Mouse (Mus musculus): ENCODE data around the gene Dnmbp.
"Not testable (repeated sequence)": the region's sequence is repeated elsewhere in the genome, so short reads cannot be mapped to it uniquely, and the experiment has no call there.

Dnmbp gene

DNA sequence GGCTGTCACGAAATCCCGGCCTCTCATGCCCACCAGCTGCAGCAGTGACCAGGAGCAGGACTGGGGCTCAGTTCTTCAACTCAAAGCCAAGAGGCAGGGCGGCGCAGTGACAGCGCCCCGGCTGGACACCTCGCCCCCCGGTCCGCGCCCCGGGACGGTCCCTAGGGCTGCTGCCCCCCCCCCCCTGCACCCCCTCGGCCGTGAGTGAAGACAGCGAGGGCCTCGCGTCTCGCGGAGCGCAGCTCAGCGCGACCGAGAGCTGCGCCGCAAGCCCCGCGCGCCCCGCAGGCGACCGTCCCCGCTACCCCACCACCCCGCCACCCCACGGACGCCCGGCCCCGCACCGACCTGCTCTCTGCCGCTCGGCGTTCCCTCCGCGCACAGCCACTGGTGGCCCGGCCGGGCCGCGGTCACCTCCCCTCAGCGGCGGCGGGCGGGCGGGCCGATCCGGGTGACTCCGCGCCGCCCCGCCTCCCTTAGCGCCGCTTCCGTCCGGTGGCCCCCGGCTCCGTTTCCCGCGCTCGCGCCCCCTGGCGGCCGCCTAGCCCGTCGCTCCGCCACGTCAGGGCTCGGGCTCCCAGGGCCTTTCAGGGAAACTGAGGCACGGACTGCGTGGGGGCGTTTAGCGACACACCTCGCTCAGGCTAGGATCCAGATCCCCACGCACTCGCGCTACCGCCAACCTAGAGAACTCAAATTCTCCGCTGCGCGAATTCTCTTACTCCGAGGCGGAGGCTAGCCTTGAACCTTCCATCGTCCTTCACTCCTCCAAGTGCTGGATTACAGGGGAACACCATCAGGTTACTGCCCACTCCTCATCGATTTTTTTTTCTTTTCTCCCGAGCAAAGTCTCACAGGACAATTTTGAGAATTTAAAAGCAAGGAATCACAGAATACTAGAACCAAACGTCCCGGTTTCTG is at the start of gene Dnmbp:
TSS of gene Dnmbp (minus strand) at position 423 of the 921 bp plus-strand sequence.
- no peak for DNase-seq (ENCODE audit: low read depth, low spot score)

GRCm38 (mm10) chr19:43986069-43986794 is 46.2 kb upstream of the Dnmbp start, which contains the start of gene Cpn1:
TSS of gene Cpn1 (minus strand) at chr19:43986556.
- no peak for DNase-seq (ENCODE audit: low read depth, low spot score)

- no peak for DNase-seq (ENCODE audit: low read depth, low spot score)
Observed at GRCm38 (mm10) chr19:43981992-43982391, 42.0 kb upstream of the Dnmbp start.

DNA sequence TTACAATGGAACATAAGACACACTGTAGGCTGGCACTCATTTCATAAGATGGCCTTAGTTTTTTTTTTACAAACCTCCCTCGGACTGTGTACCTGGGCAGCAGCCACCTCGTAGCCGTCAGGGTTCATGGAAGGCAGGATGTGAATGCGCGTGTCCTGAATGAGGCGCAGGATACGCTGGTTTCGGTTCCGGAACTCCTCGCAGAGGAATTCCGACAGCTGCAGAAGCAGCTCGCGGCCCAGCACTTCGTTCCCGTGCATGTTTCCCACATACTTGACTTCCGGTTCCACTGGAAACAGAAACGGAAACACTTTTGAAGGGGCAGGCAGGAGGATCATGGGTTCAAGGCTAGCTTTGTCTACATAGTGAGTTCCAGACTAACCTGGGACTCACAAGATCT is 40.7 kb upstream of the Dnmbp start:
- DNase-seq (ENCODE audit: low read depth, low spot score) = no peak

DNA sequence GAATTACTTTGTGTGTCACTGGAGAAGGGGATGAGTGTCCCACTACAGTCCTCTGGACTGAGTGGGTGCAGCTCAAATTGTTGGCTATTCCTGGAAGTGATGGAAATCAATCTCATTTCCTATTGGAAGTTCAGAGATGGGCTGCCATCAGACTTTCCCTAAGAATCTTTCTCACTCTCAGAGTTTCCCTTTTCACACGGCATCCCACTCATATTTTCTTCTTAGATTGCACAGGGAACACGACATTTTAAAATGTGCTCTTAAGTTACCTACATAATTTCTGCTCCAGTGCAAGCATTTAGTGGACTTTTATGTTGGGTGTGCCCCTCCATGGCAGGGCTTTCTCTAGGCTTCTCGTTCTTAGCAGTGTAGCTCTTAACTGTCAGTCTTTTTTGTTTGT is 37.8 kb upstream of the Dnmbp start:
- DNase-seq (ENCODE audit: low read depth, low spot score) = peak; percentile 42

DNA sequence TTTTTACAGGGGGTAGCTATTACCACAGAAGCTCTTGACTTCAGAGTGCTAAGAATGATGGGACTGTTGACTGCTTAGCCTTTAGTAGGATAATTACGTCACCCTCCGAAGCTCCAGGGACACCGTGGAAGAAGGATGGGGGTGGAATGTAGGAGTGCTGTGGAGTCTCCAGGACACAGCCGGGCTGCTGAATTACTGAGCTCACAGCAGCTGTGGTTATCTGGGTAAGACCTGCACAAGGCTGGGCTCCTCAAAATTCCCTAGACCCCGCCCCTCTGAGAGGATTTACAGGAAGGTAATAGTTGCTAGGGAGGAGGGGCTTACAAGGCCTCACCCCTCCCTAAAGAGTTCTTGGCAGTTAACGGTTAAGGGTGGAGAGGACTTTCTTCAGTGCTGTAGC is 36.7 kb upstream of the Dnmbp start:
- no peak for DNase-seq (ENCODE audit: low read depth, low spot score)

GRCm38 (mm10) chr19:43974221-43974620 is 34.2 kb upstream of the Dnmbp start:
- no peak for DNase-seq (ENCODE audit: low read depth, low spot score)

DNA sequence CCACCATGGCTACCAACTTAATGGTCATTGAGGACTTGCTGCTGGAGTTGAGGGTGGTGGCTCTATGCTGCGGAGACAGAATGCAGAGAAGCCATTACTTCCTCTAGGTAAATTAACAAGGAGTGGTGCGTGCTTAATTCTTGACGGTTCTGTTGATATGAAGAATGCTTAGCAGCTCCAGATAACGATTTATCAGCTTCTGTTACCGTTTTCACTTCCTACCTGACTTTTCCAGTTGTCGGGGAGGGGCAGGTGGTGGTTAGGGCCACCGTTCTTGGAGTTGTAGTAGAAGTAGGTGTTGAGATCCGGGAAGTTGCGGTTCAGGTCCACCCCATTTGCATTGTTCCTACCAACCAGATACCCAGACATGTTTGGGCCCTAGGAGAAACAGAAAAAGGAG is 33.7 kb upstream of the Dnmbp start:
- no peak for DNase-seq (ENCODE audit: low read depth, low spot score)

DNA sequence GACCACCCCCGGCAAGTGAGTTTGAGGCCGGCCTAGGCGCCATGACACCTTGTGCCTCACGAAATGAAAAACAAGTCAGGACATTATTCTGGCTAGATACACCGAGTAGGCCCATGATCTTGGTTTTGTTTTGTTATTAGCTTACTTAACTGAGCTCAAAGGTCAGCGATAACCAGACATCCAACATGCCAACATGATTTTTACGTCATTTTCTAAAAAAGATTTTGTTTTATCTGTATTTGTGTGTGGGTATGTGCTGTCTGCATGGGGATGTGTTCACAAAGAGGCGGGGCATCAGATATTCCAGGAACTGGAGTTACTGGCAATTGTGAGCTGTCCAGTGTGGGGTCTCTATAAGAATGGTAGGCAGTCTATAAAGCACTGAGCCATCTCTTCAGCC is 32.1 kb upstream of the Dnmbp start:
- no peak for DNase-seq (ENCODE audit: low read depth, low spot score)

GRCm38 (mm10) chr19:43968436-43969026 is 28.5 kb upstream of the Dnmbp start:
- no peak for DNase-seq (ENCODE audit: low read depth, low spot score)

DNA sequence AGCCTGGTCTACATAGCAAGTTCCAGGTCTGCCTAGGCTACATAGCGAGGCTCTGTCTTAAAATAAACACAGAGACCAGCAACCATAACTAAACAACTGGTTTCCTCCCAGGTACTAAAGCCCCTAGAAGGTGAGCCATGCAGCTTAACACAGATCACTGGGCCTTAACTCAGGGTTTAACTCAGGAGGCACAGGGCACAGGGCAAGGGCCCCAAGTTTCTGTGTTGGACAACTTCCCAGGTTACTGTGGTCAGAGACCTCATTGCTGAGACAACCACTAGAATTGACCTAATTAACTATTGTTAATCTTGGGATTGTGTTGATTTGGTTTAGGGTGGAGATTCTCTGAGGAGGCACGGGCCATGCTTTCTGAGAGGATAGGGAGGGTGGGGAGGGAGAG is 26.5 kb upstream of the Dnmbp start:
- DNase-seq (ENCODE audit: low read depth, low spot score) = no peak

DNA sequence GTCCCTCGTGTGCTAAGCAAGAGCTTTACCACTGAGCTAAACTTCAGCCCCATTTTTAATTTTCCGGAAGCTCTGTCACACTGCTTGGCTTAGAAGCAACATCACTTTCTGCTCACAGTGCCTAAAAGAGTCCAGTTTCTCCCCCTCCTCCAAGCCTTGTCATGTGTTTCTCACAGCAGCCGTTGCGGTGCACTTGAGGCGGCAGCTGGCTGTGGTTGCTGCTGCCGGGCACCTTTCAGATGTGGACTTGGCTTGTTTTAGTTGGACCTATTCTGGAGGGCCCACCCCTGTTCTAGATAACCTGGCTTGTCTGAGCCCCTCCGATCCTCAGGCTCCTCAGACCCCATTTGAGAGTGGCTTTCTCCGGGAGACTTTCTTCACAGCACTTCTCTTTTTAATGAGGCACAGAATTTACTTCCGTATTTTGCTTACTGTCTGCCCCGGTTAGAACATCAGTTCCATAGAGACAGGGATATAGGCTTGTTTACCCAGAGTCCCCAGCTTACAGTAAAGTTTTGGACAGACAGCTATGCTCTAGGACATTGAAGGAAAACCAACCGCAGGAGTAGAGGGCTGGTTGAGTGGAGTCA is 25.6 kb upstream of the Dnmbp start:
- peak; percentile 16 for DNase-seq (ENCODE audit: low read depth, low spot score)

GRCm38 (mm10) chr19:43962795-43963194 is 22.8 kb upstream of the Dnmbp start:
- DNase-seq (ENCODE audit: low read depth, low spot score) = no peak

DNA sequence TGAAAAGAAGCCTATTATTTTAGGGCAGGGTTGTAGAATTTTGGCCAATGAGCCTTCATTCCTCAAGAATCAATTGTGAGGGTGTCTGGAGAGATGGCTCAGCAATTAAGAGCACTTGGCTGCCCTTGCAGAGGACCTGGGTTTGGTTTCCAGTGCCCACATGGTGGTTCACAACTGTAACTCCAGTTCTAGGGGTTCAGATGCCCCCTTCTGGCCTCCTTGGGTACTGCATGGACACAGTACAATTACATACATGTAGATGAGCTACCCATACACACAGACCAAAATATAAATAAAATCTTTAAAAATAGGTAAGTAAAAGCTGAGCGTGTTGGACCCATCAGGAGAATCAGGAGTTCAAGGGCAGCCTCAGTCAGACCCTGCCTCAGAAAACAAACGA is 21.2 kb upstream of the Dnmbp start:
- DNase-seq (ENCODE audit: low read depth, low spot score) = no peak

DNA sequence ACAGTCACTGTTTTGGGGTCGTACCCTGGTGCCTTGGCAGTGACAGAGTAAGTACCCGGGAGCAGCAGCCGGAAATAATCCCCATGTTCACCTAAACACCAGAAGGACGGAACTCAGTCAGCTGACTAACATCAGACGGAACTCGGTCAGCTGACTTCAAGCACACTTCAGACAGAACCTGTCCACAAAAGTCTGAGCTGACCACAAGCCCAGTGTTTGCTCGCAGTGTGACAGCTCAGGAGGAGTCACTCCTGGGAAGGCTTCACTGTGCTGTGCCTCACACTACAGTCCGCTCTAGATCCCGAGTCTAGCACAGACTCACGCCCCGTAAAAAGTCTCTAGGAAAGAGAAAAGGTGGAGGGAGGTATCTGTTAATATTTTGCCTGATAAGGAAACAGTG is 20.0 kb upstream of the Dnmbp start:
- DNase-seq (ENCODE audit: low read depth, low spot score) = no peak

- no peak for DNase-seq (ENCODE audit: low read depth, low spot score)
Observed at GRCm38 (mm10) chr19:43959162-43959561, 19.2 kb upstream of the Dnmbp start.

- DNase-seq (ENCODE audit: low read depth, low spot score) = peak; percentile 90
Observed at GRCm38 (mm10) chr19:43957881-43958280, 17.9 kb upstream of the Dnmbp start.

- no peak for DNase-seq (ENCODE audit: low read depth, low spot score)
Observed at GRCm38 (mm10) chr19:43957402-43957801, 17.4 kb upstream of the Dnmbp start.

GRCm38 (mm10) chr19:43955266-43955665 is 15.3 kb upstream of the Dnmbp start:
- DNase-seq (ENCODE audit: low read depth, low spot score) = no peak

DNA sequence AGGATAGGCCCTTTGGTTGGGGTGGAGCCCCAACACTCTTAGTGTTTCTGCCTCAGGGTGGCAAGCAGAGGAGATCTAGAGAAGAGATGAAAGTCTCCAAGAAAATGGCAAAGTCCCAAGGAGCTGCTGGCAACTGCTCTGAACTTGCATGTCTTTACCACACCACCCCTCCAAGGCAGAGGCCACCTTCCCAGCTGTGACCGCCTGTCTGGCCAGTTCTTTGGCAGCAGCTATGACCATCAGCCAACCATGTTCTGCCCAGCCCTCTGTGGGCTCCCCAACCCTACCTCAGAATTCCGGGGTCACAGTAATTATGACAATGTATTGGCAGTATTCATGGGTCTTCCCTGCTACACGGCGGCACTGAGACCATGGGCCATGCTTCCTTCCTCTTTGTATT is 14.9 kb upstream of the Dnmbp start:
- no peak for DNase-seq (ENCODE audit: low read depth, low spot score)

DNA sequence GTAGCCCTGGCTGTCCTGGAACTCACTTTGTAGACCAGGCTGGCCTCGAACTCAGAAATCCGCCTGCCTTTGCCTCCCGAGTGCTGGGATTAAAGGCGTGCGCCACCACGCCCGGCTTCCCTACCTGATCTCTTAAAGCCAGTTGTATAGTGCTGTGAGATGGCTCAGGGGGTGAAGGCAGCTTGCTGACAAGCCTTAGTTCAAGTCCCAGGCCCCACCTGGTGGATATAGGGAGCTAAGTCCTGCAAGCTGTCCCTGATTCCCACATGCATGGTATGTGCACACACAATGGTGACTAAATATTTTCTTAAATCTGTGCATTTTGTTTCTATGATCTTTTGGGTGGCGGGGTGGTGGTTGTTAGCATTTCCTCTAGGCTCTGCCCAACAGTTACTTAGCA is 12.9 kb upstream of the Dnmbp start:
- DNase-seq (ENCODE audit: low read depth, low spot score) = not testable (repeated sequence)
